Mouse (Mus musculus): Measurements from ENCODE around the gene Dock1.

DNA sequence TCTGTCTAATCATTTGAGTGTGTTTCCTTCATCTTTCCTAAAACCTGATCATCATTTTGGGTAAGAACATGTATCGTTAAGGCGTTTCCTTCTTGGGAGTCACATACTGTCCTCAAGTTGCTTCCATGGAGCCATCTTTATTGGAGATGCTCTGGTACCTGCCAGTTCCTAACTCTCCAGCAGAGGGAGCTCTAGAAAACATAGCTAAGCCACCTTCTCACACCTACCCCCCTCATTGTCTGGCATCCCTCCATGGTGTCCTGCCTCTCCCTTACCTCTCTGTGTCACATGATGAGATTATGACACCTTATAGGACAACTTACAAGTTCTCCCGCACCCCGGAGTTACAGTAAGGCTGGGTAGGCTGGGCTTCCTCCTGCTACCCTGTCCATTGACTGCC, 222.5 kb downstream of the Dock1 start:
- TF ChIP-seq GATA1 (IDR thresholded peaks at IDR 0.05; ENCODE audit: borderline replicate concordance, low read length), result no peak
- no peak for TF ChIP-seq FLI1 (IDR thresholded peaks at IDR 0.05; ENCODE audit: low read length)
